Mouse (Mus musculus) midbrain, postnatal 0 days (tissue): ENCODE measurements around the gene Siah2. TPM values are rescaled to one million over a fixed set of nuclear protein-coding genes. Genes with fewer than 3 reads are reported as not detected.

ENCODE experiments used
- ATAC-seq: fragments of 200-750 bp; cut with Nextera tagmentation; 2 replicates; pipeline ENCODE4 v1.8.0; 2017; ENCODE audit warnings: moderate number of reproducible peaks, mild to moderate bottlenecking, moderate TSS enrichment, moderate library complexity; ENCODE audit not compliant: low FRiP score
- DNase-seq: peaks from one replicate; pipeline ENCODE4 v3.0.0-alpha.2; 2015; ENCODE audit warnings: low spot score
- H3K27ac ChIP-seq: fragments of 300-500 bp; sonication (generic); 2 replicates; pipeline ENCODE4 v1.5.1; 2014; ENCODE audit warnings: low read depth, mild to moderate bottlenecking, low read length, mixed read lengths
- H3K27me3 ChIP-seq: fragments of 300-500 bp; sonication (generic); 2 replicates; pipeline ENCODE4 v1.6.1; 2014; ENCODE audit warnings: low read length, control low read depth, mixed read lengths; ENCODE audit not compliant: insufficient read depth
- H3K36me3 ChIP-seq: fragments of 300-500 bp; sonication (generic); 2 replicates; pipeline ENCODE4 v1.6.1; 2014; ENCODE audit warnings: low read length, control low read depth, mixed read lengths; ENCODE audit not compliant: insufficient read depth
- H3K4me1 ChIP-seq: fragments of 300-500 bp; sonication (generic); 2 replicates; pipeline ENCODE4 v1.6.1; 2014; ENCODE audit warnings: mild to moderate bottlenecking, control low read depth, antibody characterized with exemption, low read length, mixed read lengths; ENCODE audit not compliant: insufficient read depth
- H3K4me2 ChIP-seq: fragments of 300-500 bp; sonication (generic); 2 replicates; pipeline ENCODE4 v1.6.1; 2014; ENCODE audit warnings: low read depth, mild to moderate bottlenecking, low read length, mixed read lengths; ENCODE audit not compliant: poor library complexity, severe bottlenecking
- H3K4me3 ChIP-seq: fragments of 300-500 bp; sonication (generic); 2 replicates; pipeline ENCODE4 v1.5.1; 2014; ENCODE audit warnings: low read depth, mild to moderate bottlenecking, low read length, moderate library complexity
- H3K9ac ChIP-seq: fragments of 300-500 bp; sonication (generic); replicated peaks from 2 replicates; pipeline ENCODE4 v1.6.1; 2014; ENCODE audit warnings: mild to moderate bottlenecking, low read length, moderate library complexity, mixed read lengths; ENCODE audit not compliant: poor library complexity, severe bottlenecking
- H3K9me3 ChIP-seq: fragments of 300-500 bp; sonication (generic); 2 replicates; pipeline ENCODE4 v1.6.1; 2016; ENCODE audit warnings: low read length, control low read depth
- CTCF ChIP-seq: IDR thresholded peaks from 2 replicates; pipeline ENCODE4 v1.5.1; 2016; ENCODE audit warnings: antibody characterized with exemption, mild to moderate bottlenecking
- WGBS: fragments of 180-500 bp; shearing (Covaris S2); extraction: QIAGEN DNeasy Blood & Tissue Kit; methylation state at CpG from one replicate; pipeline ENCODE4 v1.1.7; 2014; 5-methylcytosine and 5-hydroxymethylcytosine counted together
- polyA plus RNA-seq: library from polyadenylated mRNA; unstranded; fragments of >200 nt; fragmentation: Nextera tagmentation; extraction: Ambion mirVana; gene quantifications from 2 replicates; pipeline ENCODE4 v1.2.1, GENCODE M21; 2015
- total RNA-seq: library from RNA; depleted of rRNA; stranded (reverse); fragments of >200 nt; gene quantifications from 2 replicates; pipeline ENCODE4 v1.2.3, GENCODE M21; 2014

Gene Siah2
- total and polyA plus RNA-seq, 2 experiments from 2014 or later, result 13.1 to 24.8 TPM

DNA sequence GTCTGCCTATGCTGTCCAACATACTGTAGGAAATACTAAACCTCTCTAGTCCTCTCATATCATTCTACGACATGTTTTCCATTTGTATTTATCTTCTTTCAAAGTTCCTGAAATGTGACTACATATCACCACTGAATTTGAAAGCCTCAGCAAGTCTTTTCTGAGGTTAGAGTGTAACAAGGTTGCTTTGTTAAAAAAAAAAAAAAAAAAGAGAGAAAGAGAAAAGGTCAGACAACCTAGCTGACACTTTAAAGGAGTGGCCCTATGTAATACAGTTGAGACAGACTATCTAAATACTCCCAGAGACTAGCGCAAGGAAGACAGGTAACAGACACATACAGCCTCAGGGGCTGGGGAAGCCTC is 5.3 kb downstream of the Siah2 start:
- Histone ChIP-seq H3K4me3 (no peak overlapping the region), H3K27me3 (no peaks in the 10 kb centered on the region), H3K9ac (no peak overlapping the region), H3K36me3 (no peaks in the 10 kb centered on the region), H3K9me3 (no peaks in the 10 kb centered on the region), H3K4me1 (peaks cover 7% of the 10 kb centered on the region; the same call in 1 of the 2 replicates), H3K4me2 (no peak overlapping the region), H3K27ac (no peak overlapping the region)
- ATAC-seq, result no peak
- no peak for TF ChIP-seq CTCF
- 92% methylated on average over 2 of the region's 2 CpGs for WGBS
- DNase-seq, result no peak

DNA sequence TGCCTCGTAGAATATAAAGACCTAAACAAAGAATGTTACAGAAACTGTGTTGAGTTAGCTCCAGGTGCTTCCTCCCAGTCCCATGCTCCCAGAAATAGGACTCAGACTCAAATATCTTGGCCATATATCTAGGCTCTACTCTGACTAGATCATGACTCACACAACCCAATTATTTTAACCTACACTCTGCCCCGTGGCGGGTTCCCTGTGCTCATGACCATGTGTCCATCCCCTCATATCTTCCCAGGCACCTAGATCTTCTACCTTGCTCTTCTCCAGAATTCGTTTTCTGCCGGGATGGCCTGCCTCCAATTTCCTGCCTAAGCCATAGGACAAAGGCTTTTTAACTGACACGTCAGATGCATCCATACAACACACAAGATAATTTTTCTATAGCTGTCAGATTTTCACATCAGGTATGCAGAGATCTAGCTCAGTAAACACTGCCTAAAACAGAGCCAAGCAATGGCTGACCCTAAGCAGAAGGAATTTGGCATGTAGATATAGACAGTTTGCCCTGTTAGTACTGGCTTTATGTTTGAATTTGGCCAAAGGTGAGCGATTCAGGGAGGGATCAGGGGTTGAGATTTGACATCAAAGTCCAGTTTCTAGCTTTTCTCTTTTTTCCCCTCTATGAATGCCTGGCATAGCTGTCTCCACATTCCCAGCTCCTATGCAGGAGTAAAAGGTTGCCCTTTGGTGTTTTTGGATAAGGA is 5.8 kb downstream of the Siah2 start:
- DNase-seq (no peak), ATAC-seq (no peak)
- no peak overlapping the region for H3K4me2 ChIP-seq
- H3K9me3 ChIP-seq, result no peaks in the 10 kb centered on the region
- no peak overlapping the region for H3K9ac ChIP-seq
- H3K4me1 ChIP-seq, result peaks cover 7% of the 10 kb centered on the region; the same call in 1 of the 2 replicates
- no peak for TF ChIP-seq CTCF
- H3K4me3 ChIP-seq, result no peak overlapping the region
- H3K27me3 ChIP-seq, result no peaks in the 10 kb centered on the region
- no peak overlapping the region for H3K27ac ChIP-seq
- WGBS, result 89% methylated on average over 7 of the region's 7 CpGs
- no peaks in the 10 kb centered on the region for H3K36me3 ChIP-seq

DNA sequence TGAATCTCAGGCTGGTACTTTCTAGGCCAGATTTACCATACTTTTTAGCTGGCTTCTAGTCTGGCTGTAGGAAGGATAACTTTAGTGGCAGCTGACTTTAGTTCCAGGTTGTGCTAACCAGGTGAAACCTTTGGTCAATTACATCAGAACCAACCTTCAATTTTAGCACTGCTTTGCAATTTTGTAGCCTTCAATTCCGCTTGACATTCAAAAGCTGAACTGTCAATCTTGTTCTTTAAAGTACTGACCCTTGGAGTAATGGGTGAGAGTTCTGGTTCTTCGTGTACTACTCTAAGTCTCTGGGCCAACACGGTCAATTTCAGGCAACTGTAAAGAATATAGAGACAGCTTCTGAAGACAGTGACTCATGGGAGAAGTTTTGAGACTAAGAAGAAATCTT is 6.8 kb downstream of the Siah2 start:
- no peak for ATAC-seq
- H3K9ac ChIP-seq, result no peak overlapping the region
- H3K4me3 ChIP-seq, result no peak overlapping the region
- TF ChIP-seq CTCF, result no peak
- 95% methylated on average over 3 of the region's 3 CpGs for WGBS
- H3K27me3 ChIP-seq, result no peaks in the 10 kb centered on the region
- H3K36me3 ChIP-seq, result no peaks in the 10 kb centered on the region
- no peaks in the 10 kb centered on the region for H3K9me3 ChIP-seq
- H3K4me2 ChIP-seq, result no peak overlapping the region
- H3K4me1 ChIP-seq, result peaks cover 7% of the 10 kb centered on the region; the same call in 1 of the 2 replicates
- no peak for DNase-seq
- no peak overlapping the region for H3K27ac ChIP-seq

DNA sequence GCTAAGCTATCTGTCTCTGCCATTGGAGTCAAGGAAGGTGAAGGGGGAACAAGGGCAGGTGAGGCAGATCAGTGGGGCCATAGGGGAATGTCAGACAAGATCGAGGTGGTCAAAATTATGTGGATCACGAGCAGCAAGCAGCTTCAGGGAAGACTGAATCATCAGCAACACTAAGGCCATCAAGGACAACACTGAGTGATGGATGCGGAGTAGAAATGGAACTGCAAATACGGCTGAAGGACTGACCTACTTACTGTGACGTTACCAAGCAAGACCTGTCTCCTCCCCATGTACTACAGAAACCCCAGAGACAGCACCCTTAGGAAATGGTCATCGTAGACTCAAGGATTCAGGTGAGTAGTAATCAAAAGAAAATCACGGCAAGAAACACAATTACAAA is 8.9 kb downstream of the Siah2 start:
- Histone ChIP-seq H3K4me1 (no peaks in the 10 kb centered on the region), H3K27me3 (no peaks in the 10 kb centered on the region), H3K4me2 (no peak overlapping the region), H3K36me3 (no peaks in the 10 kb centered on the region), H3K9me3 (no peaks in the 10 kb centered on the region), H3K27ac (no peak overlapping the region), H3K4me3 (no peak overlapping the region), H3K9ac (no peak overlapping the region)
- no peak for DNase-seq
- 89% methylated on average over 7 of the region's 7 CpGs for WGBS
- ATAC-seq, result no peak
- TF ChIP-seq CTCF, result no peak

DNA sequence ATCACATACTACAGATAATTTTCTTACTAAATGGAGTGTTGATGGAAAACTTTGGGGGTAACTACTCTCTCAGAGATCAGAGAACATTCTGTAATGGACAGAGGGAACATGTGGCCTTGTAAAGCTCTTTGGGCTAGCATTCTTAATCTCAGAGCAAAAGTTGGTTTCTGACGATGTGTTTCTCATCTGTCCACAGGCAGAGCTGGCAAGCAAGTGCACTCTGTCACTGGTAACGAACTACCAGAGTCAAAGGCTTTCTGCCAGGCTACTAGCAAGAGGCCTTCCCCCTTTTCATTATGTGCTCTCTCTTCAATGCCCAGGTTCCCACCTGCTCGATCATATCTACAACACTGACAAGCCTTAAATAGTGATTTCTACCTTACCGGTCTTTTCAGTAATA is 9.9 kb downstream of the Siah2 start:
- H3K9me3 ChIP-seq, result no peaks in the 10 kb centered on the region
- WGBS, result 83% methylated on average over 4 of the region's 4 CpGs
- no peak overlapping the region for H3K4me2 ChIP-seq
- no peak overlapping the region for H3K4me3 ChIP-seq
- no peak for TF ChIP-seq CTCF
- no peak overlapping the region for H3K9ac ChIP-seq
- no peak overlapping the region for H3K27ac ChIP-seq
- H3K4me1 ChIP-seq, result no peaks in the 10 kb centered on the region
- H3K27me3 ChIP-seq, result no peaks in the 10 kb centered on the region
- H3K36me3 ChIP-seq, result no peaks in the 10 kb centered on the region
- DNase-seq (no peak), ATAC-seq (no peak)

DNA sequence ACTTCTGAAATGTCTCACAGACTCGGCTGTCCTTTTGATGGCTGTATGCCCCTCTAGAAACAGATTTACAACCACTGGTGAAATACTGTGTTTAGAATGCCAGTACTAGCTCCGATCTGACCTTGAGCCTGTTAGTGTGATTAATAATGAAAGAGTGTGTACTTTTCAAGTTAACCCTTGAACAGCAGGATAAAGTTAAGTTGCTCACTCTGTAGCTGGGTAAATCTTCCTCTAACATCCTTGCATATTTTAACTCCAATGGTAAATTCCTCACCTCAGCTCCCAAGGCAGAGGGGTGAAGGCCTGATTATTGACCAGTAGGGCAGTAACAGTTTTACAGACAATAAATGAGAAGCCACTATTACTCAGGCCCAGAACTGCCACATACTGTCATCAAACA is 10.4 kb downstream of the Siah2 start:
- no peaks in the 10 kb centered on the region for H3K27me3 ChIP-seq
- no peak overlapping the region for H3K9ac ChIP-seq
- H3K27ac ChIP-seq, result no peak overlapping the region
- H3K36me3 ChIP-seq, result no peaks in the 10 kb centered on the region
- 52% methylated on average over 2 of the region's 2 CpGs for WGBS
- no peaks in the 10 kb centered on the region for H3K4me1 ChIP-seq
- H3K4me2 ChIP-seq, result no peak overlapping the region
- no peak overlapping the region for H3K4me3 ChIP-seq
- DNase-seq, result no peak
- TF ChIP-seq CTCF, result no peak
- no peak for ATAC-seq
- no peaks in the 10 kb centered on the region for H3K9me3 ChIP-seq
